Mouse (Mus musculus): ENCODE data around the gene Sh3d19.

The Sh3d19 gene

DNA sequence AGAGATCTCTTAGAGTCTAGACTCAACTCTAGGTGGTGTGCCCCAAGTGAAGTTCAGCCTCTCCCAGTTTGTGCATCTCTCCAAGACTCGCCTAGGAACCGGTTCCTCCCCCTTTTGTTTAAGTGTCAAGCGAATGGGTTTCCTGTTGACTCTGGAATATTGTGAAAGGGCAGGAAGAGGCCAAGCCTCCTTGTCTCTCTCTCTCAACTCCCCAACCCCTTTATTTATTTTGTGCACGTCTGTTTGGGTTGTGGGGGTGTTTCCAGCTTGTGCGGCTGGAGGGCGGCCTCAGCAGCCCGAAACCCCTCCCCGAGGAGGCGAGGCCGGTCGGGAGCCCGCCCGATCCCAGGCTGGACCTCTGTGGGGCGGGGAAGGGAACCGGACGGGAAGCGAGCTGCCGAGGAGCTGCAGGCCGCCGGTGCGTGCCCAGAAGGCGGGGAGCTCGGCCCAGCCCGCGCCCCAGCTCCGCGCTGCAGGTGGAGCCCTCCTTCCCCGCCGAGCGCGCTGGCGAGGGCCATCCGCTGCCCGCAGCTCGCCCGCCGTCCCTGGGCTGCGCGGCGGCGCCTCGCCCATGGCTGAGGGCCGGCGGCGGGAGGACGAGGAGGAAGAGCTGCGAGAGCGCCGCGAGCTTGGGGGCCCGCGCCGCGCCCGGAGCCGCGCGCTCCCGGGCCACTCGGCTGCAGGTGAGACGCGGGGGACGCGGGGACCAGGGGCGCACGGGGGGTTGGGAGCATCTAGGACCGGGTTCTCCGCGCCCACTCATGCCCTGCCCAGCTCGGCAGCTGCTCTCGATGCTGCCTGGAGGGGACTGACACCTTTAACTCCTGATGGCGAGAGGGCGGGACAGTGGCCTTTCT is at the start of gene Sh3d19:
Gene Sh3d19 (plus strand): TSS at position 368 of the 857 bp plus-strand sequence.
- DNase-seq (ENCODE audit: low read depth, low spot score) = no peak

DNA sequence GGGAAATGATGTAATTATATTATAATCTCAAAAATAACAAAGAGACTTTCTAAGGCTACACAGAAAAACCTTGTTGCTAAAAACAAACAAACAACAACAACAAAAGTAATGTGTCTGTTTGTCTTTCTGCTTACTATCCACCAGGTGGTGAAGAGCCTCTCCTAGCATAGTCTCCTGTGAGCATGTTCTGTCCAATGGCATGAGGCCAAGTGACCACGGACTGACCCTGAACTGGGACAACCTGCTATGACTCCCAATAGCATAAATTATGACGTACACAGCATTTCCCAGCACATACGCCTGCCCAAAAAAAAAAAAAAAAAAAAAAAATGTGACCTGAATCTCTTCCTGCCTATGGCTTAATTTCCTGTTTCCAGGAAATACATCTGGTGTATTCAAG is 48.6 kb upstream of the Sh3d19 start:
- peak; percentile 9 for DNase-seq (ENCODE audit: low read depth, low spot score)

DNA sequence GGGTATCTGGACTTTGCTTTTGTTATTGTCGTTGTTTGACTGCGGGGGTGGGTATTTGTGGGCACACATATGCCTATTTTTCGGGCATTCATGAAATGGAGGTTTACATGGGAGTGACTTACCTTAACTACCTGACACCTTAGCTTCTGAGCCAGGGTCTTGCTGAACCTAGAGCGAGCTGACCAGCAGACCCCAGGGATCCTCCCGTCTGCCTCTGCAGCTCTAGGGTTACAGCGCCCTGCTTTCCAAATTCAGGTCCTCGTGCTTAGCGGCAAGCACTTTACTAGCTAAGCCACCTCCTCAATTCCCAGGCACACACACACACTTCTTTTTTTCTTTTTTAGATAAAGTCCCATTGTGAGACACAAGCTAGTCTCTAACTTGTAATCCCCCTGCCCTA is 47.6 kb upstream of the Sh3d19 start:
- DNase-seq (ENCODE audit: low read depth, low spot score) = no peak

DNA sequence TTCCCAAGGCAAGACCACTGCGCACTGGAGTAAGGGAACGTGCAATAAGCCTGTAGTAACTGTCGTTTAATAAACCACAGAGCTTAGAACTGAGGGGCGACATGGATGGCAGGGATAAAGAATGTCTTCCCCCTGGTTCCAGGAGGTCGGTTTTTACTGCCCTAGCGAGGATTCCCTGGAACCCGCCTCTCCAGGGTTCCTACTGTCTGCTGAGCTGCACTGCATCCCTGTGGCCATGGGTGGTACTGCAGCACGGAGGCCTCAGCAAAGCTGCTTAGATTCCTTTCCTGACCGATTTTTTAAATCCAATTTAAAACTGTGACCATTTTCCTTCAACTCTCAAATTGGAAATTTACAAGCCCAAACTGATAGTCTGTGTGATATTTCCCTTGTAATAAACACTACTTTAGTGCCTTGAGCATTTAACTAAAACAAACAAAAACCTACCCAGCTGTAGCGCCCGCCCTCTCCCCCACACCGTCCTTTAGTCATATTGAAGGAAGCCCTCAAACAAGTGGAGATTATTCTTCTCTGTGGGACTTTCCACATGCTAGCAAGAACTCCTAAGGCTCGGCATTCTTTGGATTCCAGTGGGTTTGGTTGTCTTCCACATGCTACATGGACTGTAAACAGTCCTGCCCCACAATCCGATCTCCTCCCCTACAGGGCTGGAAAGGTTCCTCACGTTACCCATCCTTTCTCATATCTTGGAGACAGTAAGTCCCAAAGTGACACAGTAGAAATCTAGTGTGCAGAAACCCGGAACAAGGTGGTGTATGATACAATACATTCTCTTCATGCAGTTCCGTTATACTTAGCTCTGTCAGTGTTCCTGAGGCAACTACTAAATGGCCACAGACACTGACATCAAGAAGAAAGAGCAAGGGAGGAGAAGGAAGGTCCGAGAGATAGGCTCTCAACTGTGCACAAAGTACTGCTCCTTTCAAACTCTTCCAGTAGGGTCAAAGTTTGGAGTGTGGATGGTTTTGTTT is 46.7 kb upstream of the Sh3d19 start:
- DNase-seq (ENCODE audit: low read depth, low spot score) = peak; percentile 68

DNA sequence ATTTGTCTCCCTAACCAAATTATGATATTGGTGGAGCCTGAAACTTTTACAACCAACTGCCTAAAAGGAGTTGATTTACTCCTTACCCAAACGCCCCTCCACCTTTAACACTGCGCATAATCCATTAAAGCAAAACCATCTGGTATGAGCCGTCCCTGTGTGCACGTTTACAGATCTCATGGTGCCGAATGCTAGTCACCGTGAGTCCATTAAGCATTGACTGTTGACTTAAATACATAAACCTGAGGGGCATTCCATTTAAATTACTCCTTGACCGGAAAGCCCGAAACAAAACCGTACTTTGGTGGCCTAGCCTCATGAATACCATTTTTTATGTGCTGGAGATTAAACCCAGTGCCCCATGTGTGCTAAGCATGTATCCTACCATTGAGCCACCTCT is 43.6 kb upstream of the Sh3d19 start:
- no peak for DNase-seq (ENCODE audit: low read depth, low spot score)

DNA sequence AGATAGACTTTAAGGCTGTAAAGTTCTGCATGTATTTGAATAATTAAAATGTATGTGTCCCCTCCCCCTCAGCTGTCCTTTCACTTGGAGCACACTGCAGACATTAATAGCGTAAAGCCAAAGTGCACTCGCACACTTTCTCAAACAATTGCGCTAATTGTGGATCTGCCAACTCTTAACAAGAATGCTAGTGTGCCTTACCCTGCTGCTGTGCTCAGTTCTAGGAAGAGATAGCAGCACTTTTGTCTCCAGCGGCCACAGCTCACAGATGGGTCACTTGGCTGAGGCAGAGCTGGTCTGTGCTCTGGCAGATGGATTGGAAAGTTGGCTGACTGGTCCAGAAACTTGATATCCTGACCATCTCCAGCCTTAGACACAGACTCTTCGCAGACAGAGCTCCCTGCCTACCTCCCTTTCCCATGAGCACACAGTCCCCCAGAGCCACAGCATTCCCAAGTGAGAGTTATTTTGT is 42.7 kb upstream of the Sh3d19 start:
- DNase-seq (ENCODE audit: low read depth, low spot score) = no peak

GRCm38 (mm10) chr3:85929711-85930110 is 41.2 kb upstream of the Sh3d19 start:
- DNase-seq (ENCODE audit: low read depth, low spot score) = no peak

- no peak for DNase-seq (ENCODE audit: low read depth, low spot score)
These were observed 40.1 kb upstream of the Sh3d19 start for GRCm38 (mm10) chr3:85930671-85931255.

GRCm38 (mm10) chr3:85931859-85932258 is 39.0 kb upstream of the Sh3d19 start:
- DNase-seq (ENCODE audit: low read depth, low spot score) = no peak

DNA sequence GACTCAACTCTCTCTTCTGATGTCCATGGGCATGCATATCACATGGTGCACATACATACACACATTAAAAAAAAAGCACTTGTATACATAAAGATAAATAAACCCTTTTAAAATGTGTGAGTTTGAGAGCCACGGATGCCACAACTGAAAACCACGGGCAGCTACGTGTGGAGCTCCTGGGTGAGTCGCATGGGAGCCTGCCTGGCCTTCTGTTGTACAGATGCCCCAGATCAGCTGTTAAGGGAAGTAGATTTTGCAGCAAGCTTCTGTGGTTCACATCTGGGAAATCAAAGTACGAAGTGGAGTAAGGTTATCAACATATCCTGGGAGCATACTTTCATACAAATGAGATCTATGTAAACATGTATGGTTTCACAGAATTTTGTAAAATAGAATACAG is 37.3 kb upstream of the Sh3d19 start:
- no peak for DNase-seq (ENCODE audit: low read depth, low spot score)

GRCm38 (mm10) chr3:85950914-85951313 is 20.0 kb upstream of the Sh3d19 start:
- no peak for DNase-seq (ENCODE audit: low read depth, low spot score)

DNA sequence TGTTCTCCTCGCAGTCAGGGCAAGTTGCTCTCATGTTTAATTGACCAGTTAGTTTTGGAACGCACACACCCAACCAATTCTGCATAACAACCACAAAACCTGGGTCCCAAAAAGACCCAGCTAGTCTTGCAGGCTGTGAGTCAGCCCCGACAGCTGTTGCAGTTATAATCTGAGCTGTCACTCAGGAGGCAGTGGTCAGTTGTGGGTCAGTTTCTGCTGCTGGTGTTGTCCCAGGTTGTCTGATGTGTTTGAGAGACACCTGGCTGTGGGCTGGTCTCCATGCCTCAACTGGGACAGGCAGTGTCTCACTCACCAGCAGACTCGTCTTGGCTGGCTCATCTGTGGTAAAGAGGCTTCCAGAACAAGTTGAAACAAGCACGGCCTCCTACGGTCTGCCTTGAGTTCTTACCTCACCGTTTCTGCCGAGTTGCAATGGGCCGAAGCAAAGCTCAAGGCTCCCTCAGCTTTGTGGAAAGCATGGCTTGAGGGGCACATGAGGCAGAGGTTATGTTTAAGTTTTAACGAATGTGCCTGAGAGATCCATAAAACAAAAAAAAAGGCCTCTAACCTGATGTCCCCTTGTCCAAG is 18.1 kb upstream of the Sh3d19 start:
- no peak for DNase-seq (ENCODE audit: low read depth, low spot score)

DNA sequence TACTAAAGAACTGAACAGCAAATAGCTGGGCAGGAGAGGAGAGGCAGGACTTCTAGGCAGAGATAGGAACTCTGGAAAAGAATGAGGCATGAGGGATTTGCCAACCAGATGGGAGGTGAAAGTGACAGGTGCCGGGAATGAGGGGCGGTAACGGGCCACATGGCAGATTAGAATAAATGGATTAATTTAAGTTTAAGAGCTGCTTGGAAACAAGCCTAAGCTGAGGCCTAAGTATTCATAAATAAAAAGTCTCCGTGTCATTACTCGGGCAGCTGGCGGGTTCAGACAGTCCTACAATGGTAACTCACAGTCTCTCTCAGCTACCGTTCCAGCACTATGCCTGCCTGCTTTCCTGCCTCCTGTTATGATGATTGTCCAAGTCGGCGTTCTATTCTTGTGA is 15.6 kb upstream of the Sh3d19 start:
- DNase-seq (ENCODE audit: low read depth, low spot score) = peak; percentile 52

GRCm38 (mm10) chr3:85955704-85956103 is 15.2 kb upstream of the Sh3d19 start:
- DNase-seq (ENCODE audit: low read depth, low spot score) = no peak

DNA sequence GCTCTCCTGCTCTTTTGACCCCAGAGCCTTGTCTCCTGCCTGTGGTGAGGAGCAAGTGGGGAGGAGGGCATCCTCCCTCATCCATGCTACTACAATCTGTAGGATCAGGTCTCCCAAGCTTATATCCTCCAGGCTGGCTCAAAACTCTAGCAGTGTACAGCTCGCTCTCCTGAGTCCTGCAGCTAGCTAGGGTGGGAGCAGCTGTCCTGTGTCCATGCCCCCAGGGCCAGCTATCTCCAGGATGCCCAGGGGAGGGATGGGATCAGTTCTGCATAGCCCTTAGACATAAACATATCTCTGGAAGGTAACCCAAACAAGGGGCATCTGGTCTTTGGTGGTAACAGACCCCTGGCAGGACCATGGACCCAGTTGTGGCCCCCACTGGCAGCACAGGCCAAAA is 11.2 kb upstream of the Sh3d19 start:
- DNase-seq (ENCODE audit: low read depth, low spot score) = no peak

DNA sequence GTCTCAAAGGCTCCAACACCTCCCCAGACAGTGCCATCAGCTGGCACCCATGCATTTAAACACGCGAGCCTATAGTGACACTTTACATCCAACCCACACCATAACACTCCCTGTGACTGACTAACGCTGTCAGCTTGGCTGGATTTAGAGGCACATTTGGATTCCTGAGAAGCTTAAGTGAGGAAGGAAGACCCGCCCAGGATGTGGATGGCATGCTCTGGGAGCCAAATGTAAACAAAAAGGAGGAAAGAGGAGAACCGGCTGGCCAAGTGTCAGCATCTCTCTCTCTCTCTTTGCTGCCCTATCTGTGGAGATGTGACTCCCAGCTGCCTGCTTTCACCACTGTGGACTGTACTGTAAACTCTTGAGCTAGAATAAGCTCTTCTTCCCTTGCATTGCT is 9.8 kb upstream of the Sh3d19 start:
- no peak for DNase-seq (ENCODE audit: low read depth, low spot score)

GRCm38 (mm10) chr3:85965479-85965878 is 5.4 kb upstream of the Sh3d19 start:
- DNase-seq (ENCODE audit: low read depth, low spot score) = no peak

- DNase-seq (ENCODE audit: low read depth, low spot score) = no peak
These were observed 1.9 kb upstream of the Sh3d19 start for GRCm38 (mm10) chr3:85969040-85969439.

DNA sequence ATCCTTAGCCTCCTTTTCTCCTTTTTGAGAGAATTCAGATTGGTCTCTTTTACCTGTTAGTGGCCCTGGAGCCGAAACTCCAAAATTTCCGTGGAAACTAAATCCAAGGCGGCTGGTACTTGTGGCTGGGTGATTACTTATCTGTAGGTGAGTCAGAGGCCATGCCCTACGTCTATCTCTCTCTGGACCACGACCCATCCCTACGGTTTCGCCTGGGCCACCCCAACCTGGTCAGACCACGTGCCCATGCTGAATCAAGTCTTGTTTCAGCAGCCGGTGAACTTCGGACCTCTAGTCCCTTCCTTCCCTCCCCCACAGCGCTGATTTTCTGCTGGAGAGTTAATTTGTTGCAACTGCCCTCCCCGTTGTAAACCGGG is 678 bp downstream of the Sh3d19 start:
- DNase-seq (ENCODE audit: low read depth, low spot score) = no peak

DNA sequence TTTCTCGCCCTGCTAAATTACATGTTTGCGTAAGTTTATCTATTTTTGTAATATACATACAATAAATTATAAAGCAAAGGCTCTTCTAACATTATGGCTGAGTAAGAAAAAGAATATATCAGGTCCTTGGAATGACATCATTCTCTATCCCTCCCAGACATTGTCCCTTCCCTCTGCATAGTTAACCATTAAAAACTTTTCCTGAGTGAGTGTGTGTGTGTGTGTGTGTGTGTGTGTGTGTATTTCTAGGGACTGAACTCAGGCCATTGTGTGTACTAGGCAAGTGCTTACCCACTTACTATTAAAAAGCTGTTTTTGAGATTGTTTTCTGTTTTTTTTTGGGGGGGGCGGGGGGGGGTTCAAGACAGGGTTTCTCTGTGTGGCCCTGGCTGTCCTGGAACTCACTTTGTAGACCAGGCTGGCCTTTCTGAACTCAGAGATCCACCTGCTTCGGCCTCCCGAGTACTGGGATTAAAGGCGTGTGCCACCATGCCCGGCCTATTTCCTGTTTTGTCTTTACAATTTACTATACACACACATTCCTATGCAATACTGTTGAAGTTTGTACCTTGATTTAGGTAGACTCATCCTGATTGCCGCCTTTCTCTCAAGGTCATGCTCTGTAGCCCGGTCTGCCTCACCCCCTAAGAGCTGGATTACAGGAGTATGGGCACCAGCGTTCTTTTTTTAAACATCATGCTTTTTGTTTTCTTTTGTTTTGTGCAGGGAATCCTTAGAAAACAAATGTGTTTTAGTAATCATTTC is 2.6 kb downstream of the Sh3d19 start:
- no peak for DNase-seq (ENCODE audit: low read depth, low spot score)

- no peak for DNase-seq (ENCODE audit: low read depth, low spot score)
These were observed 3.5 kb downstream of the Sh3d19 start for GRCm38 (mm10) chr3:85974451-85974850.
